Mouse (Mus musculus) lung, embryonic 14.5 days (tissue): Measurements from ENCODE around the gene Tmem258. TPM values are rescaled to one million over a fixed set of nuclear protein-coding genes. Genes with fewer than 3 reads are reported as not detected.
A peak's percentile ranks its signal among the peaks of the same experiment; 100 is the strongest.

Source experiments
- ATAC-seq: fragments of 200-750 bp; cut with Nextera tagmentation; 2 replicates; pipeline ENCODE4 v1.8.0; 2017; ENCODE audit warnings: mild to moderate bottlenecking, moderate TSS enrichment, moderate library complexity; ENCODE audit not compliant: insufficient read depth
- DNase-seq: peaks from one replicate; pipeline ENCODE4 v3.0.0-alpha.2; 2015
- H3K27ac ChIP-seq: fragments of 300-500 bp; sonication (generic); 2 replicates; pipeline ENCODE4 v1.5.1; 2014; ENCODE audit warnings: low read depth, mild to moderate bottlenecking, moderate library complexity
- H3K27me3 ChIP-seq: fragments of 300-500 bp; sonication (generic); 2 replicates; pipeline ENCODE4 v1.6.1; 2014; ENCODE audit warnings: low read length, control low read depth; ENCODE audit not compliant: insufficient read depth
- H3K36me3 ChIP-seq: fragments of 300-500 bp; sonication (generic); 2 replicates; pipeline ENCODE4 v1.6.1; 2014; ENCODE audit warnings: control low read depth; ENCODE audit not compliant: insufficient read depth
- H3K4me1 ChIP-seq: fragments of 300-500 bp; sonication (generic); 2 replicates; pipeline ENCODE4 v1.6.1; 2014; ENCODE audit warnings: antibody characterized with exemption, control low read depth; ENCODE audit not compliant: insufficient read depth
- H3K4me2 ChIP-seq: fragments of 300-500 bp; sonication (generic); 2 replicates; pipeline ENCODE4 v1.6.1; 2014; ENCODE audit warnings: mild to moderate bottlenecking
- H3K4me3 ChIP-seq: fragments of 300-500 bp; sonication (generic); 2 replicates; pipeline ENCODE4 v1.5.1; 2014; ENCODE audit warnings: low read depth, low read length
- H3K9ac ChIP-seq: fragments of 300-500 bp; sonication (generic); 2 replicates; pipeline ENCODE4 v1.6.1; 2014
- H3K9me3 ChIP-seq: fragments of 300-500 bp; sonication (generic); 2 replicates; pipeline ENCODE4 v1.6.1; 2016; ENCODE audit warnings: low read depth, low read length, control low read depth
- CTCF ChIP-seq: IDR thresholded peaks from 2 replicates; pipeline ENCODE4 v1.5.1; 2016; ENCODE audit warnings: antibody characterized with exemption, low read depth
- whole genome bisulfite sequencing: fragments of 180-500 bp; shearing (Covaris S2); extraction: QIAGEN DNeasy Blood & Tissue Kit; methylation state at CpG from one replicate; pipeline ENCODE4 v1.1.7; 2014; 5-methylcytosine and 5-hydroxymethylcytosine counted together
- polyA plus RNA-seq: library from polyadenylated mRNA; unstranded; fragments of >200 nt; fragmentation: Nextera tagmentation; extraction: Ambion mirVana; gene quantifications from 2 replicates; pipeline ENCODE4 v1.2.1, GENCODE M21; 2014

Tmem258 gene
- polyA plus RNA-seq, 1 experiment from 2014 or later: 449 TPM

DNA sequence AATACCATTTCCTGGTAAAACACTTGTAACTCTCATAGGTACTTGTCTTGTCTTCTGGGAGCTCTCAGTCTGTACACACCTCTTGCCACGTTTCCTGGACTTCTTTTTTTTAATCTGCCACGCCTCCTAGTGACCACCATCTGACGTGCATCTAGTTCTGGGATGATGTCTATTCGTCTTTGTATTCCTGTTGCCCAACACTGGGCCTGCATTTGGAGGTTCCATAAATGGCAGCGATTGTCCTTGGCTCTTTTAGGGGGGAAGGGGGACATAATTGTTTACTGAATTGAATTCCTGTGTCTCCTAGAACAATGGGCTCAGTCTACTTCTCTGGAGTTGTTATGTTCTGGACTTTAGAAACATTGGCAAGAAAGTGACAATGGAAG, 795 bp downstream of the Tmem258 start:
- ATAC-seq: peak; percentile 50
- H3K36me3 ChIP-seq: peaks cover 59% of the 10 kb centered on the region
- 1% methylated on average over 5 of the region's 5 CpGs for WGBS
- H3K9ac ChIP-seq: peak overlapping the region; percentile 83
- no peaks in the 10 kb centered on the region for H3K27me3 ChIP-seq
- peak overlapping the region; percentile 91 for H3K4me2 ChIP-seq
- H3K4me3 ChIP-seq: peak overlapping the region; percentile 79
- no peaks in the 10 kb centered on the region for H3K4me1 ChIP-seq
- no peaks in the 10 kb centered on the region for H3K9me3 ChIP-seq
- peak overlapping the region; percentile 88 for H3K27ac ChIP-seq
- peak; percentile 50 for TF ChIP-seq CTCF
- DNase-seq: peak; percentile 82

DNA sequence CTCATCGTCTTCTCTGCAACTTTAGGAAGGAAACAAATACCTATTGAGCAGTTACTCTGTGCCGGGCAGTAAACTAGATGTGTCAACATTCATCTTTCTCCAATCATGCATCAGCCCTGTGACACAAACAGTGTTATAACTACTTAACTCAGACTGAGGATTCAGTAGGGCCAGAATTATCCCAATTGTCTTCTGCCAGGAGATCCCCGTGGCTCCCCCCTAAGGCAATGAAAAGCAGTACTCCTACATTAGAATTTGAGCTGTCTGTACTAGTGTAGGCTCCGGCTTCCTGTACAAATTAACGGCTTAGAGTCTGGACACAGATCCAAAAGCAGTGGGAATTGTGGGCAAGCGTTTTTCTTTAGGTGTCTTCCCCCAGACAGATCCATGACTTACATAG, 1.2 kb downstream of the Tmem258 start:
- 64% methylated on average over 6 of the region's 6 CpGs for WGBS
- Histone ChIP-seq H3K9ac (peak overlapping the region; percentile 83), H3K4me3 (peak overlapping the region; percentile 79), H3K4me1 (no peaks in the 10 kb centered on the region), H3K36me3 (peaks cover 59% of the 10 kb centered on the region), H3K27ac (0 out of 2 replicates have a peak overlapping the region, but pooled peaks have one; percentile 5), H3K27me3 (no peaks in the 10 kb centered on the region), H3K4me2 (peak overlapping the region; percentile 91), H3K9me3 (no peaks in the 10 kb centered on the region)
- TF ChIP-seq CTCF: no peak
- no peak for DNase-seq
- no peak for ATAC-seq

DNA sequence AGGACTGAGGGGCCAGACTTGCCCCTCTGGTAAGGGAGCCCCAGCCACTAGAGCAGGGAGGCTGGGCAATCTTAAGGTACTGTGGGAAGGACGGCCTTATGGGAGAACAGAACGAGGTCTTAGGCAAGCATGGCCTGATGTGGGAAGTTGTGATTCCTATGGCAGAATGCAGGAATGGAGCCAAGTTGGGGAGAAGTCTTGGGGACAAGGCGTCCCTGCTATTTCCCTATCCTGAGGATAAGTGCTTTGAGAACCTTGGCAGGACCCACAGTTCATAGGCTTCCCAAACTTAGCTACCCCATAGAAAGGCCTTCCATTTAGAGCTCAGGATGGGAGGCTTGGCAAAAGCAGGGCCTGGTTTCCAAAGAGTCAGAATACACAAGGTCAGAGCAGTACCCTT, 5.0 kb downstream of the Tmem258 start:
- Histone ChIP-seq H3K27me3 (no peaks in the 10 kb centered on the region), H3K9me3 (no peaks in the 10 kb centered on the region), H3K9ac (no peak overlapping the region), H3K4me1 (no peaks in the 10 kb centered on the region), H3K4me2 (no peak overlapping the region), H3K4me3 (no peak overlapping the region), H3K27ac (no peak overlapping the region), H3K36me3 (peaks cover 78% of the 10 kb centered on the region)
- DNase-seq (no peak), ATAC-seq (no peak)
- TF ChIP-seq CTCF: no peak
- 77% methylated on average over 3 of the region's 3 CpGs for WGBS

DNA sequence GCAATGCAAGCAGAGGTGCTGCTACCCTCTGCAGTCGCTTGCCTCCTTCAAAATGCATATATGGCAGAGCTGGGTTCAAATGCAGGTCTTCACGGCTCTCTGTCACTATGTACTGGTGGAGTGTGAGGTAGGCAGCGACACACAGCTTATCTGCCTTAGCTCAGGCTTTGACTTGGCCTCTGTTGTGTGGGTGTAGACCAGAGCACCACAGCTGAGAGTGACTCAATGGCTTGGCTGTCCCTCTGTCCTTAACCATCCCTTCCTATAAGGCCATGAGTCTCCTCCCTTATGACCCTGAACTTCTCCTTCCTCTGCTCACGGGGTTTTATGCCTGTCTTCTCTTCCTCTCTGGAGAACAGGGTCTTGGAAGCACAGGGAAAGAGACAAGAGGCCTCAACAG, 7.1 kb downstream of the Tmem258 start:
- no peaks in the 10 kb centered on the region for H3K4me1 ChIP-seq
- no peak overlapping the region for H3K4me3 ChIP-seq
- H3K36me3 ChIP-seq: peaks cover 80% of the 10 kb centered on the region
- no peak overlapping the region for H3K27ac ChIP-seq
- WGBS: 74% methylated on average over 4 of the region's 4 CpGs
- no peaks in the 10 kb centered on the region for H3K27me3 ChIP-seq
- H3K9ac ChIP-seq: no peak overlapping the region
- ATAC-seq (no peak), DNase-seq (no peak)
- TF ChIP-seq CTCF: no peak
- no peak overlapping the region for H3K4me2 ChIP-seq
- no peaks in the 10 kb centered on the region for H3K9me3 ChIP-seq

DNA sequence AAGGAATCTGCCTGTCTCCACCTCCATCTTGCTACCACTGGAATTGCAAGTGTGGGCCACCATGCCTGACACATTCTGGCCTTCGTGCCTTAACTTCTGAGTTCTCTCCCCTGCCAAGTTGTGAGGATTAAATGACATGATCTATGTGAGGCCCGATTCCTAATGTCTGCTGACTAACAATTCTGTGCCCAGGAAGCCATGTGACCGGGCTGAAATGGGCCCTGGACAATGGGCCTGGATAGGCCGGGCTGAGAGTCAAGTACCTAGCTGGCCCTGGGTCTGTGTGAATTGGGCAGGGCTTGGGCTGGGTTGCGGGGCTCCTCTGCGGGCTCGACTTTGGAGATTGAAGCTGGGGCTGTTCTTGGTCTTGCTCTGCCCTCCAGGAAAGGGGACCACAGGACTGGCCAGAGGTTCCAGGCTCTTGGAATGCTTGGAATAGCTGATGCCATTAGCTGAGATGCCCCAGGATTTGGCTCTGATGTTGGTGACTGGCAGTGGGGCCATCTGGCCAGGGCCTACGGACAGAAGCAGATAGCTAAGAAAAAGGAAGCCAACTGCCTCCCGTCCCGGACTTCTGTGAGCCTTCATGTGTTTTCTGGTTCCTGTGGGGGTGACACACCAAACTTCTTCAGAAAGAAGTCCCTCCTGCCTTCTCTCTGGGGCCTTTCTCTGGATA, 10.1 kb downstream of the Tmem258 start:
- no peaks in the 10 kb centered on the region for H3K9me3 ChIP-seq
- peaks cover 63% of the 10 kb centered on the region for H3K36me3 ChIP-seq
- 87% methylated on average over 10 of the region's 10 CpGs for WGBS
- no peak overlapping the region for H3K9ac ChIP-seq
- H3K4me2 ChIP-seq: no peak overlapping the region
- H3K4me3 ChIP-seq: no peak overlapping the region
- no peak overlapping the region for H3K27ac ChIP-seq
- no peaks in the 10 kb centered on the region for H3K4me1 ChIP-seq
- ATAC-seq: no peak
- DNase-seq: no peak
- TF ChIP-seq CTCF: no peak
- no peaks in the 10 kb centered on the region for H3K27me3 ChIP-seq

DNA sequence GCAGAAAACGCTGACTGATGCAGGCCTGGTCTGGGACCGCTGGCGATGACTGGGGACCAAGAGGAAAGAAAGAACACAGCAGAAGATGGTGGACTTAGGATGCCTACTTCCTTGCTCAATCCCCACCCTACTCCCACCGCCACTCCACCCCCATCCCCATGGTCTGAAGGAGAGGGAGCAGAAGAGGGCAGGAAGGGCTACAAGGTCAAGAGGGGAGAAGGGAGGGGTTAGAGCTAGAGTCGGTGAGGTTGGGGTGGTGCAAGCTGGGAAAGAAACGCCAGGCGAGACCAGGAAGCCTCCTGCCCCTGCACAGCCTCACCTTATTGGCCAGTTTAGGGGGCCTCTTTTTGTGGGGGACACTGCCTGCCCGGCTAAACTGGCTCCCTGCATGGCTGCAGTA, 12.3 kb downstream of the Tmem258 start:
- no peaks in the 10 kb centered on the region for H3K27me3 ChIP-seq
- no peak overlapping the region for H3K27ac ChIP-seq
- TF ChIP-seq CTCF: no peak
- no peaks in the 10 kb centered on the region for H3K4me1 ChIP-seq
- no peak for DNase-seq
- no peaks in the 10 kb centered on the region for H3K9me3 ChIP-seq
- ATAC-seq: no peak
- H3K36me3 ChIP-seq: peaks cover 50% of the 10 kb centered on the region
- no peak overlapping the region for H3K4me3 ChIP-seq
- no peak overlapping the region for H3K4me2 ChIP-seq
- no peak overlapping the region for H3K9ac ChIP-seq
- 73% methylated on average over 8 of the region's 8 CpGs for WGBS

DNA sequence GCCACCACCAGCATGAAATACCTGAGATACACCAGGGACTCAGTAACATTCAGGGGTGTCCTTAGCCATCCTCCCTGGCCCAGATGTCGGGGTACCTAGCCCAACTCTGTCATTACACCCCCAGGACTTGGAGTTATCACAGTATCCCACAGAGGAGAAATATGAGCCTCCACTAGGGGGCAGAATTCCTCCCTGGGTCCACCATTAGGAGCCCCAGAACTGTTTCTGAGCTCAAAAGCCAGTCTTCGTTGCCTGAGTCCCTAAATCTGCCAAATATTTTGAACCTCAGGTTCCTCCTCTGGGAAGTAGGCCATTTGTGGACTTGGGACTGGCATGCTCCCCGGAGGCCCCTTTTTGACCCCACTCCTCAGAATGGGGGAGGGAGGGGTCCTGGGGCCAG, 15.3 kb downstream of the Tmem258 start:
- Histone ChIP-seq H3K9me3 (no peaks in the 10 kb centered on the region), H3K27ac (no peak overlapping the region), H3K27me3 (no peaks in the 10 kb centered on the region), H3K4me2 (no peak overlapping the region), H3K36me3 (peaks cover 21% of the 10 kb centered on the region; the same call in 1 of the 2 replicates), H3K9ac (no peak overlapping the region), H3K4me3 (no peak overlapping the region), H3K4me1 (no peaks in the 10 kb centered on the region)
- DNase-seq (peak; percentile 88), ATAC-seq (no peak)
- 35% methylated on average over 3 of the region's 3 CpGs for WGBS
- peak; percentile 74 for TF ChIP-seq CTCF
